Mouse (Mus musculus) intestine, embryonic 14.5 days (tissue): ENCODE measurements around the gene Uqcrc2. TPM values are rescaled to one million over a fixed set of nuclear protein-coding genes. Genes with fewer than 3 reads are reported as not detected.

Source experiments
- ATAC-seq: fragments of 200-750 bp; cut with Nextera tagmentation; replicated peaks from 2 replicates; pipeline ENCODE4 v1.8.0; 2017; ENCODE audit warnings: low read depth, moderate number of reproducible peaks, moderate TSS enrichment, moderate library complexity; ENCODE audit not compliant: low FRiP score, low TSS enrichment
- DNase-seq: peaks from one replicate; pipeline ENCODE4 v3.0.0-alpha.2; 2018; ENCODE audit warnings: low spot score
- H3K27ac ChIP-seq: fragments of 300-500 bp; sonication (generic); 2 replicates; pipeline ENCODE4 v1.5.1; 2014; ENCODE audit warnings: low read depth, mild to moderate bottlenecking, control low read depth
- H3K27me3 ChIP-seq: fragments of 300-500 bp; sonication (generic); replicated peaks from 2 replicates; pipeline ENCODE4 v1.6.1; 2014; ENCODE audit warnings: low read length, control low read depth; ENCODE audit not compliant: control insufficient read depth, insufficient read depth
- H3K36me3 ChIP-seq: fragments of 300-500 bp; sonication (generic); 2 replicates; pipeline ENCODE4 v1.6.1; 2014; ENCODE audit warnings: low read length, control low read depth; ENCODE audit not compliant: control insufficient read depth, insufficient read depth
- H3K4me1 ChIP-seq: fragments of 300-500 bp; sonication (generic); replicated peaks from 2 replicates; pipeline ENCODE4 v1.6.1; 2014; ENCODE audit warnings: low read length, control low read depth, mixed read lengths; ENCODE audit not compliant: control insufficient read depth, insufficient read depth
- H3K4me2 ChIP-seq: fragments of 300-500 bp; sonication (generic); 2 replicates; pipeline ENCODE4 v1.6.1; 2014; ENCODE audit warnings: low read length
- H3K4me3 ChIP-seq: fragments of 300-500 bp; sonication (generic); 2 replicates; pipeline ENCODE4 v1.5.1; 2014; ENCODE audit warnings: low read depth, low read length, control low read depth, mixed read lengths
- H3K9ac ChIP-seq: fragments of 300-500 bp; sonication (generic); 2 replicates; pipeline ENCODE4 v1.6.1; 2014; ENCODE audit warnings: mild to moderate bottlenecking, low read length
- H3K9me3 ChIP-seq: fragments of 300-500 bp; sonication (generic); 2 replicates; pipeline ENCODE4 v1.6.1; 2016; ENCODE audit warnings: low read length, control low read depth; ENCODE audit not compliant: control insufficient read depth
- WGBS: fragments of 180-500 bp; shearing (Covaris S2); extraction: QIAGEN DNeasy Blood & Tissue Kit; methylation state at CpG from one replicate; pipeline ENCODE4 v1.1.7; 2014; 5-methylcytosine and 5-hydroxymethylcytosine counted together
- polyA plus RNA-seq: library from polyadenylated mRNA; unstranded; fragments of >200 nt; fragmentation: Nextera tagmentation; extraction: Ambion mirVana; gene quantifications from 2 replicates; pipeline ENCODE4 v1.2.1, GENCODE M21; 2014

The Uqcrc2 gene
- polyA plus RNA-seq = 235 and 246 TPM in 2 replicates

DNA sequence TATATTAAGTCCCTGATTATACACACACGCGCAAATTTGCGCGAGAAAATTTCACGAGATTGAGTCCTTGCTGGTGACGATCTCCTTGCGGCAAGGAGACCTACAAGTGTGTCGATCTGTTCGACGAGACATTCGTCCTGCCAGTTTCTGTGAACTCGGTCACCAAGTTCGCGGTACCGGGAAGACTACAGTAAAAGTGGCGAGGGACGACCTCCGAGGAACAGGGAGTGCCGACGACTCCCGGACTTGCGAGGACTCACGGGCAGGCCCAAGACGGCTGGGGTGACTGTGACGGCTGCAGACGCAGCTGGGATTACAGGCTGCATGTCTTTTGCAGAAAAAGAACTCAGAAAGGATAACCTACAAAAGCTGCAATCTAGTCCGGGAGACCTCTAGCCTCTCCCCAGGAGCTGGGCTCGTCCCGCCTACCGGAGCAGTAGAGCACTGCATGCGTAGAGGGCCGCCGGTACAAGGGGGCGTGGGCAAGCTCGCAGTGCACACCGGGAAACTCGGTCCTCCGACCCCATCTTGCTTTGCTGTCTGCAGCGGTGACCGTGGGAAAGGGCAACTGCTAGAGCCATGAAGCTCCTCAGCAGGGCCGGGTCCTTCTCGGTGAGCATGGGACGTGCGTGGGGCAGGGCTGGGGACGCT, at the start of gene Uqcrc2:
Gene Uqcrc2, plus strand, starts transcription at position 466 of the 651 bp plus-strand sequence.
- ATAC-seq = peak; percentile 99
- H3K9ac ChIP-seq = peak within 1 kb of the TSS; percentile 90
- DNase-seq = peak; percentile 94
- no peaks in the 10 kb centered on the region for H3K9me3 ChIP-seq
- peak within 1 kb of the TSS; percentile 96 for H3K4me3 ChIP-seq
- WGBS = under 1% methylated on average over 45 of the region's 45 CpGs
- H3K36me3 ChIP-seq = peaks cover 26% of the 10 kb centered on the region
- H3K27me3 ChIP-seq = no peaks in the 10 kb centered on the region
- H3K27ac ChIP-seq = peak within 1 kb of the TSS; percentile 93
- H3K4me2 ChIP-seq = peak within 1 kb of the TSS; percentile 95
- peaks cover 11% of the 10 kb centered on the region for H3K4me1 ChIP-seq

DNA sequence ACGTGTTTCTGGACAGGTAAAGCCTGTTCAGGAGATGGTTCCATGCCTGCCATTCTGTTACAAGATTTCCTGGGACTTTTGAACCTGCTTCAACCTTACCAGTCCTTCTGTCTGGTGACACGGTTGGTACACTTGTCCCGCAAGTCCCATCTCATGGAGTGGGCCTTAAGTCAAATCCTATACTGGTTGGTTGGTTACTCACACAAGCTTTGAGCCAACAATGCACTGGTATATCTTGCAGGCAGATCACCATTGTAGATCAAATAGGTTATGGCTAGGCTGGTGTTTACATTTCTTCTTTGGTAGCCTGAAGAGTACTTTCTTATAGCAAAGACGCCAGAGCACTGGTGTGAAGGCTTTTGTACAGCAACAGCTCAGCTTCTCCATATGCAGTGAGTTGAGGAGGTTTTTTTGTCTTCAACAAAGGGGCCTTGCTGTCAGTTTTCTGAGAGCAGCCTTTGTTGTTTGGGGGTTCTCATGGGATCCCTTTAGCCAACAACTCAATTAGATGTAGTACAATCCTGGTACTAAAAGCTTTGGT, 37.7 kb upstream of the Uqcrc2 start:
- H3K4me2 ChIP-seq = peak overlapping the region; percentile 71
- H3K9me3 ChIP-seq = no peaks in the 10 kb centered on the region
- peak overlapping the region; percentile 37 for H3K4me3 ChIP-seq
- ATAC-seq (no peak), DNase-seq (no peak)
- peak overlapping the region; percentile 46; the same call in 1 of the 2 replicates for H3K9ac ChIP-seq
- H3K27ac ChIP-seq = no peak overlapping the region
- H3K27me3 ChIP-seq = no peaks in the 10 kb centered on the region
- WGBS = 82% methylated on average over 4 of the region's 4 CpGs
- no peaks in the 10 kb centered on the region for H3K36me3 ChIP-seq
- H3K4me1 ChIP-seq = no peaks in the 10 kb centered on the region

DNA sequence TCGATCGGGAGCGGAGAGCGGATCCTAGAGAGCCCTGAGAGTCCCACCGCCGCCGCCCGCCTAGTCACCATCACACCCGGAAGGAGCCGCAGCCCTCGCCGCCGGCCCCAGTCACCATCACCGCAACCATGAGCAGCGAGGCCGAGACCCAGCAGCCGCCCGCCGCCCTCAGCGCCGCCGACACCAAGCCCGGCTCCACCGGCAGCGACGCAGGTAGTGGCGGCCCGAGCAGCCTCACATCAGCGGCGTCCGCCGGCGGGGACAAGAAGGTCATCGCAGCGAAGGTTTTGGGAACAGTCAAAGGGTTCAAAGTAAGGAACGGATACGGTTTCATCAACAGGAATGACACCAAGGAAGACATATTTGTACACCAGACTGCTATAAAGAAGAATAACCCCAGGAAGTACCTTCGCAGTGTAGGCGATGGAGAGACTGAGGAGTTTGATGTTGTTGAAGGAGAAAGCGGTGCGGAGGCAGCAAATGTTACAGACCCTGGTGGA, 37.2 kb upstream of the Uqcrc2 start:
- no peaks in the 10 kb centered on the region for H3K36me3 ChIP-seq
- peak overlapping the region; percentile 71 for H3K4me2 ChIP-seq
- H3K9me3 ChIP-seq = no peaks in the 10 kb centered on the region
- H3K9ac ChIP-seq = peak overlapping the region; percentile 46
- H3K27me3 ChIP-seq = no peaks in the 10 kb centered on the region
- no peak; the same call in 1 of the 2 replicates for ATAC-seq
- H3K27ac ChIP-seq = no peak overlapping the region
- H3K4me3 ChIP-seq = peak overlapping the region; percentile 37
- peak; percentile 73 for DNase-seq
- no peaks in the 10 kb centered on the region for H3K4me1 ChIP-seq
- 7% methylated on average over 41 of the region's 41 CpGs for WGBS

DNA sequence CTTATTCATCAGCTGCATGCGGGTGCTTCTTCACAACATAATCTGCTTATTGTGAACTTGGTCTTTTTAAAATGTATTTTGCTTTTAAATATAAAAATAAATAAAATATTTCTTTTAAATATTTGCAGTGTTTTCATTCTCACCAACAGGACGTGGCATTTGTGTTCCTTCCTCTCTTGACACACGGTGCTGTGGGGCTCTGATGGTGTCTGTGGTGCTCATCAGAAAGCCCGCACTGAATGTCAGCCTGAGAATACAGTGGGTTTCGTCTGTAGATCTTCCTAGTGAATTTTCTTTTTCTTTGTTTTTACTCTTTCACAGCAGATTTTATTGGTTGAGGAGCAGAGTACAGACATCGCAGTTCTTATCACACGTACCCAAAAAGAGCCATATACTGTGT, 36.6 kb upstream of the Uqcrc2 start:
- H3K9me3 ChIP-seq = no peaks in the 10 kb centered on the region
- DNase-seq = no peak
- H3K4me1 ChIP-seq = no peaks in the 10 kb centered on the region
- H3K4me2 ChIP-seq = peak overlapping the region; percentile 71
- 84% methylated on average over 7 of the region's 7 CpGs for WGBS
- H3K4me3 ChIP-seq = peak overlapping the region; percentile 37
- no peaks in the 10 kb centered on the region for H3K36me3 ChIP-seq
- ATAC-seq = no peak
- H3K9ac ChIP-seq = no peak overlapping the region
- no peak overlapping the region for H3K27ac ChIP-seq
- no peaks in the 10 kb centered on the region for H3K27me3 ChIP-seq

DNA sequence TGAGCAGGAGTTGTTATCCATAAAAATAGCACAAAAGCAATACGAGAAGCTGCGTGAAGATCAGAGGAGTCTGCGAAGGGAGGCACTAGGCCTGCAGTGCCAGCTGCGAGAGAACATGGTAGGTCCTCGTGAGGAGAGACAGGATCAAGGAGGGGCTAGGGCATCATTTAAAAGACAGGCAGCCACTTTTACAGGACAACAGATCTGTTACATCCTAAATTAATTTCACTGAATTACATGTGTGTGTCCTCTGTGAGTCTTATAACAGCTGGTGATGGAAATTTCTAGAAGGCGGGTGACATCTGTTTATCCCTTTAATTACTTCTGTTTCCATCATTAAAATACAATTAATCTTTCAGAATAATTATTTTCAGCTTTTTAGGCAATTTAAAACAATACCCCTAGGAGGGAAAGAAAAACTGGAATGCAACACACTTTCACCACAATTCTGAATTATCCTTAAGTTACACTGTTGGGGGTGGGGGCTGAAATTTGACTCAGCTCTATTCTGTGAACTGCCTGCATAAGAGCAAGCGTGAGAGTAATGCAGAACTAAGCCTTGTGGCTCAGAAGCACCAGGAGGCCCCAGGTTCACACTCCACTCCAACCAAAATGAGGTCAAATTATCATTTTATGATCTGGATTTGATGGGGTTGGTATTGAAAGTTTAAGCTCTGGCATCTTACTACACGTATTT, 14.8 kb upstream of the Uqcrc2 start:
- Histone ChIP-seq H3K4me3 (no peak overlapping the region), H3K4me1 (no peaks in the 10 kb centered on the region), H3K4me2 (no peak overlapping the region), H3K27me3 (no peaks in the 10 kb centered on the region), H3K36me3 (no peaks in the 10 kb centered on the region), H3K9me3 (no peaks in the 10 kb centered on the region), H3K27ac (no peak overlapping the region), H3K9ac (no peak overlapping the region)
- ATAC-seq = no peak
- 78% methylated on average over 8 of the region's 8 CpGs for WGBS
- no peak for DNase-seq

DNA sequence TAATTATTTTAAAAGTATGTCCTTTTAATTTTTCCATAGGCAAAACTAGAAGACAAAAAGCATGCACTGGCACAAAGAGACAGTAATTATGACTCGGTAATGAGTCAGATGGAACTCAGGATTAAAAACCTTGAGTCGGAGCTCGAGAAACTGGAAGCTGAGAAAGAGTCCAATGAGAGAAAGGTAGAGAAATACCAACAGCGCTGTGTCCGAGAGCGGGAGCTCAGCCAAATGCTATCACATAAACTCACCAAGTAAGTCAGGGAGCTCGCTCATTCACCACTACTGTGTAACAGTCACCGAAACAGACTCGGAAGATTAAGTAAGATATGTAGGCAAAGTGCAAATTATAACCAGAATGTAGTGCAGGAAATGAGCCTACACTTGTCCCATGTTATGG, 14.1 kb upstream of the Uqcrc2 start:
- no peak overlapping the region for H3K9ac ChIP-seq
- H3K4me2 ChIP-seq = no peak overlapping the region
- no peak overlapping the region for H3K4me3 ChIP-seq
- WGBS = 87% methylated on average over 9 of the region's 9 CpGs
- H3K4me1 ChIP-seq = no peaks in the 10 kb centered on the region
- DNase-seq (no peak), ATAC-seq (no peak)
- no peak overlapping the region for H3K27ac ChIP-seq
- no peaks in the 10 kb centered on the region for H3K36me3 ChIP-seq
- H3K9me3 ChIP-seq = no peaks in the 10 kb centered on the region
- H3K27me3 ChIP-seq = no peaks in the 10 kb centered on the region

DNA sequence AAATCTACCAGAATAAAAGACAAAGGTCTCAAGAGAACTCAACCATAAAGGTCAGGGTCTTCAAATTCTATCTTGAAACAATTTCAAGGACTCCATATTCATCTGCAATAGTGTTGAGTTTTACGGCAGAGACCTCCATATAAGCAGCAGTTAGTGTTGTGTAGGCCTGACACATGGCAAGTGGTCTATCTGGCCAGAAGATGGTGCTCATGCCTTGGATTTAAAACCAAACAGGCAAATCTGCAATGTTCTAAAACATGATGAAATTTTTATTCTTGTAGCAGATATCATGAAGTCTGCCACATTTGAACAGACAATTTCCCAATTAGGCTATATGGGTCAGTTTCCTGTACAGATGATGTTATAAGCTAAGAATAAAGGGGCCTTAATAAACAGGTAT, 2.5 kb upstream of the Uqcrc2 start:
- H3K27ac ChIP-seq = no peak overlapping the region
- no peaks in the 10 kb centered on the region for H3K9me3 ChIP-seq
- no peak overlapping the region for H3K9ac ChIP-seq
- no peak overlapping the region for H3K4me2 ChIP-seq
- H3K4me1 ChIP-seq = peaks cover 11% of the 10 kb centered on the region
- no peak for ATAC-seq
- H3K4me3 ChIP-seq = no peak overlapping the region
- WGBS = 62% methylated on average over 1 of the region's 1 CpGs
- no peaks in the 10 kb centered on the region for H3K27me3 ChIP-seq
- no peak for DNase-seq
- H3K36me3 ChIP-seq = peaks cover 2% of the 10 kb centered on the region; the same call in 1 of the 2 replicates

DNA sequence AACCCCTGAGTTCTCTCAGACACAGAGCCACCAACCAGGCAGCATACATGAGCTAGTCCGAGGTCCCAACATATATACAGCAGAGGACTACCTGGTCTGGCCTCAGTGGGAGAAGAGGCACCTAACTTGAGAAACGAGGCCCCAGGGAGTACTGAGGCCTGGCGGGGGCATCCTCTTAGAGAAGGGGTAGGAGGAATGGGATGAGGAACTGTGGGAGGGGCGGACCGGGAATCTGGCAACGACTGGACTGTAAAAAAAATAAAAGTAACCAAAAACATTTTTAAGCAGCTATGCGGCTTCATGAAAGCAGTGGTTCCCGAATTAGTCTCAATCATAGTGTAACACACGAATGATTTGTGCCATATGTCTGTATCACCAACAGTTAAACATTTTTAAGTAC, 675 bp upstream of the Uqcrc2 start:
- Histone ChIP-seq H3K9ac (peak overlapping the region; percentile 90), H3K4me1 (peaks cover 11% of the 10 kb centered on the region), H3K27me3 (no peaks in the 10 kb centered on the region), H3K27ac (peak overlapping the region; percentile 93), H3K36me3 (peaks cover 20% of the 10 kb centered on the region), H3K9me3 (no peaks in the 10 kb centered on the region), H3K4me3 (peak overlapping the region; percentile 96), H3K4me2 (peak overlapping the region; percentile 95)
- DNase-seq (peak; percentile 68), ATAC-seq (no peak)
- WGBS = 4% methylated on average over 9 of the region's 9 CpGs
